Mouse (Mus musculus) midbrain, embryonic 16.5 days (tissue): ENCODE results near the gene Tysnd1. TPM values are rescaled to one million over a fixed set of nuclear protein-coding genes. Genes with fewer than 3 reads are reported as not detected.

Source experiments
- ATAC-seq: fragments of 200-750 bp; cut with Nextera tagmentation; 2 replicates; pipeline ENCODE4 v1.8.0; 2017; ENCODE audit warnings: moderate TSS enrichment
- H3K27ac ChIP-seq: fragments of 300-500 bp; sonication (generic); 2 replicates; pipeline ENCODE4 v1.5.1; 2014; ENCODE audit warnings: mild to moderate bottlenecking, low read length, mixed read lengths
- H3K27me3 ChIP-seq: fragments of 300-500 bp; sonication (generic); 2 replicates; pipeline ENCODE4 v1.6.1; 2014; ENCODE audit warnings: low read depth, low read length, mixed read lengths; ENCODE audit not compliant: control insufficient read depth, insufficient read depth
- H3K36me3 ChIP-seq: fragments of 300-500 bp; sonication (generic); 2 replicates; pipeline ENCODE4 v1.6.1; 2014; ENCODE audit warnings: mild to moderate bottlenecking, low read length, moderate library complexity, mixed read lengths; ENCODE audit not compliant: control insufficient read depth, insufficient read depth
- H3K4me1 ChIP-seq: fragments of 300-500 bp; sonication (generic); 2 replicates; pipeline ENCODE4 v1.6.1; 2014; ENCODE audit warnings: mild to moderate bottlenecking, low read length, mixed read lengths; ENCODE audit not compliant: control insufficient read depth, insufficient read depth
- H3K4me2 ChIP-seq: fragments of 300-500 bp; sonication (generic); 2 replicates; pipeline ENCODE4 v1.6.1; 2014; ENCODE audit warnings: mild to moderate bottlenecking, low read length, mixed read lengths
- H3K4me3 ChIP-seq: fragments of 300-500 bp; sonication (generic); 2 replicates; pipeline ENCODE4 v1.5.1; 2014; ENCODE audit warnings: low read depth, mild to moderate bottlenecking, low read length, moderate library complexity, mixed read lengths
- H3K9ac ChIP-seq: fragments of 300-500 bp; sonication (generic); 2 replicates; pipeline ENCODE4 v1.6.1; 2014; ENCODE audit warnings: low read depth, low read length, mixed read lengths
- H3K9me3 ChIP-seq: fragments of 300-500 bp; sonication (generic); replicated peaks from 2 replicates; pipeline ENCODE4 v1.6.1; 2014; ENCODE audit warnings: mild to moderate bottlenecking, low read length, mixed read lengths; ENCODE audit not compliant: control insufficient read depth, poor library complexity, severe bottlenecking
- WGBS: fragments of 180-500 bp; shearing (Covaris S2); extraction: QIAGEN DNeasy Blood & Tissue Kit; methylation state at CpG from one replicate; pipeline ENCODE4 v1.1.7; 2014; 5-methylcytosine and 5-hydroxymethylcytosine counted together
- polyA plus RNA-seq: library from polyadenylated mRNA; unstranded; fragments of >200 nt; fragmentation: Nextera tagmentation; extraction: Ambion mirVana; gene quantifications from 2 replicates; pipeline ENCODE4 v1.2.1, GENCODE M21; 2015

Tysnd1 gene
- polyA plus RNA-seq, 1 experiment from 2014 or later = 21.4 TPM

DNA sequence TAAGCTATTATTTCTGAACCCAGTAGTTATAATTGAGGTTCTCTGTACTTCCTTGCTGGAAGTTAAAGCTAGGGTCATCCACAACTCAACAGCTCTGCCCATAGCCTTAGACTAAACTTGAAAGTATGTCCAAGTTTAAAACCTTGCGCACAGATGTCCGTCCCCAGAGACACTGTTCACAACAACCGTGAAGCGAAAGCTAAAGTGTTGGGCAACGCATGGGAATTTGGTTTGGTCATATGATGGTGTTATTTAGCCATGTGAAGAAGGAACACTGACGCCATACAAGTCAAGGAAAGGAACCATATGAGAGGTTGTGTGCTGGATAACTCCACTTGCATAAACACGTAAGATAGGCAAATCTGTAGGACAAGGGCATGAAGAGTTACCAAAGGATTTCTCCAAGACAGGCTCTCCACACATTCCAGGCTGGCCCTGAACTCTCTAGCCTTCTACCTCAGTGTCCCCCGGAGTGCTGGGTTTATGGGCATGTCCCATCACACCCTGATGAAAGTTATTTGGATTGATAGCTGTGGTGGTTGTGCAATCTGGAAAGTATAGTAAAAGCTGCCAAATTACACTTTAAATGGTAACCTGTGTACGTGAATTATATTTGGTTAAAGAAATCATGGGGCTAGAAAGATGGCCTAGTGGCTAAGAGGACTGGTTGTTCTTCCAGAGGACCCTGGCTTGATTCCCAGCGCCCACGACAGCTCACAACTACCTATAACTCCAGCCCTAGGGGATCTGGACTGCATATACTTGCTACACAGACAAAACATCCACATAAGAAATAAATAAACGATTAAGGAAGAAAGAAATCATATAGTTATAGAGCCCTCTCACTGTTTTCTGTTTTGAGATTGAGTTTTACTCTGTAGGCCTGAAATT is 22.3 kb downstream of the Tysnd1 start:
- Histone ChIP-seq H3K9ac (no peak overlapping the region), H3K27ac (no peak overlapping the region), H3K36me3 (no peaks in the 10 kb centered on the region), H3K4me1 (peaks cover 6% of the 10 kb centered on the region), H3K9me3 (no peaks in the 10 kb centered on the region), H3K27me3 (no peaks in the 10 kb centered on the region; the same call in 1 of the 2 replicates), H3K4me3 (no peak overlapping the region), H3K4me2 (no peak overlapping the region)
- WGBS = 90% methylated on average over 12 of the region's 12 CpGs
- no peak for ATAC-seq

DNA sequence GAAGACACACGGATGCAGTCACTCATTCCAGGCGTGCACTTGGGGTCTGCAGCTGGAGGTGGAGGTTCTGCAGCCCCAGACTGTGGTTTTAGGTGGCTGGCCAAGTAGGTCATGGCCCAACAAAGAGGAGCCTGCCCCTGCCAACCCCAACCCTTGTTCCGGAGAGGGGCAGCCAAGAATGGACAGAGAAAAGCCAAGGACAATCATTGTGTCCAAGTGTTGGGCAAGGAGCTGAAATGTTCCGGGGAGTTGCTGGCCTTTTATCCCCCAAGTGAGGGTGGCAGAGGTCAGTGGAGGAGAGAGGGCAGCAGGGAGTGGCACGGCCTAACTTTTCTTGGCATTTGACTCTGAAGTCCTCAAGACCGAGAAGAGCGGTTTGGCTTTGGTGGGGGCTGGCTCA is 25.0 kb downstream of the Tysnd1 start:
- Histone ChIP-seq H3K27me3 (no peaks in the 10 kb centered on the region), H3K9ac (no peak overlapping the region), H3K9me3 (no peaks in the 10 kb centered on the region), H3K36me3 (no peaks in the 10 kb centered on the region), H3K4me3 (no peak overlapping the region), H3K4me1 (peaks cover 6% of the 10 kb centered on the region), H3K27ac (no peak overlapping the region), H3K4me2 (no peak overlapping the region)
- WGBS = 91% methylated on average over 7 of the region's 7 CpGs
- ATAC-seq = no peak

DNA sequence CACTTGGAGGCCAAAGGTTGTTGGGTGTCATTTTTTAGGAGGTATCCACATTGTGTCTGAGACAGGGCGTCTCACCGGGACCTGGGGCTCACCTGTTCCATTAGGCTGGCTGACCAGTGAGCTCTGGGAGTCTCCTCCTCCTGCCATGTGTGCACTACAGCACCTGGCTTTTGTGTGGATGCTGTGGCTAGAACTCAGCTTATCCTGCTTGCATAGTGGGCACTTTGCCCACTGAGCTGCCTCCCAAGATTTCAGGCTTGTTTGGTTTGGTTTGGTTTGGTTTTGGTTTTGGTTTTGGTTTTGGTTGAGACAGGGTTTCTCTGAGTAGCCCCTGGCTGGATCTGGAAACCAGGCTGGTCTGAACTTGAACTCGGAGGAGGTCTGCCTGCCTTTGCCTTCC is 26.9 kb downstream of the Tysnd1 start:
- no peaks in the 10 kb centered on the region for H3K27me3 ChIP-seq
- ATAC-seq = no peak
- 83% methylated on average over 3 of the region's 3 CpGs for WGBS
- no peaks in the 10 kb centered on the region for H3K4me1 ChIP-seq
- no peaks in the 10 kb centered on the region for H3K36me3 ChIP-seq
- no peak overlapping the region for H3K4me2 ChIP-seq
- H3K9ac ChIP-seq = no peak overlapping the region
- no peak overlapping the region for H3K27ac ChIP-seq
- no peak overlapping the region for H3K4me3 ChIP-seq
- no peaks in the 10 kb centered on the region for H3K9me3 ChIP-seq

DNA sequence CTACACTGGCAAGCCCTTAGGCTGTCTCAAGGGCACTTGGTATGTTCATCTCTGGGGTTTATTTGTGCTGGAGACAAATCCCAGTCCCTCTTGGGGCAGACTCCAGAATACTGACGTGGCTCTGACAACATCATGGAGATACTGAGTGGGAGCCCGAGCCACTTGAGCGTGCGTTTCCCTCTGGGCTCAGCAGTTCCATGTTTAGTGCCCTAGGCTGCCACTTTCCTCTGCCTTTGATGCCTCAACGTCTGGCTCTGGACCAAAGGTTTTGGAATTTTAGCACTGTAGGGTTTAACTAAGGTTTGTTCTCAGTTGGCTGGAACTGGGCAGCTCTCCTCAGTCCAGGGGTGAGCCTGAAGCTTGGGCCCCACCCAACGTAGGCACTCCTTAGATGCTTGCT is 28.0 kb downstream of the Tysnd1 start:
- Histone ChIP-seq H3K4me1 (no peaks in the 10 kb centered on the region), H3K27ac (no peak overlapping the region), H3K27me3 (no peaks in the 10 kb centered on the region), H3K9ac (no peak overlapping the region), H3K4me2 (no peak overlapping the region), H3K4me3 (no peak overlapping the region), H3K36me3 (no peaks in the 10 kb centered on the region), H3K9me3 (no peaks in the 10 kb centered on the region)
- ATAC-seq = no peak
- WGBS = 76% methylated on average over 6 of the region's 6 CpGs

DNA sequence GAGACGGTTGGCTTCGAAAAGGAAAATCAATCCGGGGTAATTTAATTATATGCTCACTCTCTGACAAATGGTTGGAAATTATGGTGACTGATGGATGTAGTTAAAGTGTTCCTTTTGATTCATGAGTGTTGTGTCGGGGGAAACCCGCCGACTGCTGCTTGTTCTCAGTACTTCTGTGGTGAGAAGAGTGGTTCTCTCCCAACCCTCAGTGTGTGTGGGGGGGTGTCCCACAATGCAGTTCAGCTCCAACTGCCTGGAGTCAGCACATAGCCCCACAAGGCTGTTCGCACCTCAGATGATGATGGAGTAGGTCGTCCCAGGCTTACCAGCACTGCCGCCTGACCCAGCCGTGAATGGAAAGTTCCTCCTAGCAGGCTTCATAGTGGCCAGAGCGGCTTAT is 33.9 kb downstream of the Tysnd1 start:
- Histone ChIP-seq H3K36me3 (0 out of 2 replicates have a peak, but pooled peaks cover 4% of the 10 kb centered on the region), H3K27me3 (no peaks in the 10 kb centered on the region), H3K27ac (no peak overlapping the region), H3K9me3 (no peaks in the 10 kb centered on the region), H3K4me1 (no peaks in the 10 kb centered on the region), H3K4me2 (no peak overlapping the region), H3K4me3 (no peak overlapping the region), H3K9ac (no peak overlapping the region)
- 82% methylated on average over 11 of the region's 11 CpGs for WGBS
- no peak for ATAC-seq

DNA sequence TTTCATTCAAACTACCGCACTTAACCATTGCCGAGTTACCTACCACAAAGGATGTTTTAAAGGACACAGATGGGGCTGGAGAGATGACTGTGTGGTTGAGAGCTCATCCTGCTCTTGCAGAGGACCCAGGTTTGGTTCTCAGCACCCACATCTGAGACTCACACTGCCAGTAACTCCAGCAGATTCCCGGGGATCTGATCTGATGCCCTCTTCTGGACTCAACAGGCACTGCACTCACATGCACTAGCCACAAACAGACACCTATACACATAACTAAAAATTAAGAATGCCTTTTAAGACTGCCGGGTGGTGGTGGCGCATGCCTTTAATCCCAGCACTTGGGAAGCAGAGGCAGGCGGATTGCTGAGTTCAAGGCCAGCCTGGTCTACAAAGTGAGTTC is 34.9 kb downstream of the Tysnd1 start:
- H3K27ac ChIP-seq = no peak overlapping the region
- no peak overlapping the region for H3K4me2 ChIP-seq
- H3K36me3 ChIP-seq = 0 out of 2 replicates have a peak, but pooled peaks cover 4% of the 10 kb centered on the region
- H3K4me3 ChIP-seq = no peak overlapping the region
- no peaks in the 10 kb centered on the region for H3K4me1 ChIP-seq
- no peak overlapping the region for H3K9ac ChIP-seq
- no peak for ATAC-seq
- no peaks in the 10 kb centered on the region for H3K27me3 ChIP-seq
- no peaks in the 10 kb centered on the region for H3K9me3 ChIP-seq
- 95% methylated on average over 6 of the region's 6 CpGs for WGBS

DNA sequence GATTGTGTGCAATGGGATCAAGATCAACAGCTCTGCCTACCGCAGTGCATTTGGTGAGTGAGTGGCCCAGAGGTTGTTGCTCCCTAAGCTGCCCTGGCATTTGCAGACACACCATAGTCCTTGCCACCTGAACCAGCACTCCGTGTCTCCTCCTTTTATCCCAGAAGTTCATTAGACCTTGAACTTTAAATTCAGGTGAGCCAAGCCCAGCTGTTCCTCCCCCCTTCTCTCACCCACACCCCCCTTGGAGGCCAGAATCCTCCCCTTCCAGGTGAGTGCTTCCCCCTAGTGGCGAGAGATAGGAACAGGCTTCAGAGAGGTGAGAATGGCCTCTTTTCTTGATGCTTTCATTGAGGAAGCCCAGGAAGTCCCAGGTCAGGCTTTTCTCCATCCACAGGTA is 39.1 kb downstream of the Tysnd1 start:
- Histone ChIP-seq H3K9ac (no peak overlapping the region), H3K4me3 (no peak overlapping the region), H3K4me2 (no peak overlapping the region), H3K27ac (no peak overlapping the region), H3K9me3 (no peaks in the 10 kb centered on the region), H3K27me3 (no peaks in the 10 kb centered on the region), H3K36me3 (peaks cover 8% of the 10 kb centered on the region), H3K4me1 (no peaks in the 10 kb centered on the region)
- ATAC-seq = no peak
- 46% methylated on average over 3 of the region's 3 CpGs for WGBS

DNA sequence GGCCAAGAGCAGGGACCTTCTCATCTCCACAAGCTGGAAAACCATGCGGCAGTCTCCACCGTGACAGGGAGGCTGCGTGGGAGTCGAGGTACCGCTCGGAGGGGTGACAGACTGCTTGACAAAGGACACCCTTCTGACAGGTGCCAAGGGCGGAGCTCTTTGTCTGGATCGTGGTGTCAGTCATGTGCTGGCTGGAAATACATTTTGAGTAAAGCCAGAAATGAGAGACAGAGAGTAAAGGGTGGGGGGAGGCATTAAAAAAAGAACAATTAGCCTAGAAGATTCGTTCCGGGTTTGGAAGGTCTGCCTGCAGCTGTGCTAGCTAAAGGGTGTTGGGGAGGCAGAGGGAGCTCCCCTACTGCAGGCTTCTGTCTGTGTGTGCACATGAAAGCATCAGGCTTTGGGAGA is 41.4 kb downstream of the Tysnd1 start:
- Histone ChIP-seq H3K27me3 (no peaks in the 10 kb centered on the region), H3K4me2 (no peak overlapping the region), H3K27ac (peak overlapping the region; percentile 0; the same call in 1 of the 2 replicates), H3K9me3 (no peaks in the 10 kb centered on the region), H3K4me1 (no peaks in the 10 kb centered on the region), H3K9ac (no peak overlapping the region), H3K36me3 (peaks cover 18% of the 10 kb centered on the region), H3K4me3 (no peak overlapping the region)
- 72% methylated on average over 10 of the region's 10 CpGs for WGBS
- peak; percentile 31; the same call in 1 of the 2 replicates for ATAC-seq

DNA sequence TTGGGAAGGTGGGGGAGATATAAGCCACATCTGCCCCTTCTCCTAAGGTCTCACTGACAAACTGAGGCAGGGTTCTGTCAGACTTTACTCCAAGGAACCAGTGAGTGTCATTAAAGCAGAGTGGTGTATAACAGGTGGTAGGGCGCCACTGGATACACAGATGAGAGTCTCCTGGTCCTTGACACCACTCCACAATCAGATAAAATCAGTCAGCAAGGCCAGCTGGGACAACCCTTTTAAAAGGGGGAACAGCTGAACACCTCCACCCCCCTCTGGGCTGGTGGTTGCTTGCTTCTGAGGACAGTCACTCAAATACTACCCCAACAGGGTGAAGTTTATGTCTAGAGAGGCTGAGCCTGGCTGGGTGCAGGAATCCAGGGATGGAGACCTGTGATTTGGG is 42.2 kb downstream of the Tysnd1 start:
- H3K4me1 ChIP-seq = no peaks in the 10 kb centered on the region
- no peak overlapping the region for H3K9ac ChIP-seq
- no peak for ATAC-seq
- no peak overlapping the region for H3K4me2 ChIP-seq
- 100% methylated on average over 1 of the region's 1 CpGs for WGBS
- no peaks in the 10 kb centered on the region for H3K27me3 ChIP-seq
- H3K36me3 ChIP-seq = peaks cover 26% of the 10 kb centered on the region
- H3K9me3 ChIP-seq = no peaks in the 10 kb centered on the region
- H3K4me3 ChIP-seq = no peak overlapping the region
- no peak overlapping the region for H3K27ac ChIP-seq
